Mouse (Mus musculus): Measurements from ENCODE around the gene Sgsm3.

The Sgsm3 gene

DNA sequence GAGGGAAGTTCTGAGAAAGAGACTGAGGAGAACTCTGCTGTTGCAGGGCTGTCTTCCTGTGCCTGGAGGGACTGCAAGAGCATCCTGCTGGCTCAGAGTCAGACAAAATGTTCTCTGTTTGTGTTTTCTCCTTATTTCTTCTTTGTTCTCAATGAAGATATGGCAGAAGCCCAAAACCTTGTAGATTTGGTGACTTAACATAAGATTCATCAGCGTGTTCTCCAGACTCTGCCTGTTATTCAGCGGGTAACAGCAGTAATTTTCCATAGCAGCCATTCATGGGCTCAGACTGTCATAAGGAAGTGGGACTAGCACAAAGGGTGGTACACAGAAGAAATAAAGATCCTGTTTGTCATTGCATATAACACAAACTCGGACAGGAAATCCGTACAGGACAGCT, 2.0 kb downstream of the Sgsm3 start:
- DNase-seq (ENCODE audit: extremely low read depth, low read depth): no peak

DNA sequence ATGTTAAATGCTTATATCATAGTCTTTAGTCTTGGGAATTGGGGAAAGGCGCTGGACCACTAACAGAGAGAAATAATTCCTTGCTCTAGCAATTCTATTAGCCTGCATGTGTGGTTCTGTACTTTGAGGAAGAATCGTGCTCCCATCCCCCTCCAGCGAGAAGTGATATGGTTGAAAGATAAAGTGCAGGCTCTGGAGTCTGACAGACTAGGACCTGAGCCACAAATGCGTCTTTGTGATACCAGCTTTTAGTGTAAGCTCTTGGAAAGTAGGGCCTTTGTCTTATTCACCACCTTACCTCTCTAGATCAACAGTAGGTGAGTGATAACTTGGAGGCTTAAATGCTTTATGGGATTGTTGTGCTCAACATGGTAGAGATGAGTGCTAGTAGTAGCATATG, 3.6 kb downstream of the Sgsm3 start:
- DNase-seq (ENCODE audit: extremely low read depth, low read depth): no peak

DNA sequence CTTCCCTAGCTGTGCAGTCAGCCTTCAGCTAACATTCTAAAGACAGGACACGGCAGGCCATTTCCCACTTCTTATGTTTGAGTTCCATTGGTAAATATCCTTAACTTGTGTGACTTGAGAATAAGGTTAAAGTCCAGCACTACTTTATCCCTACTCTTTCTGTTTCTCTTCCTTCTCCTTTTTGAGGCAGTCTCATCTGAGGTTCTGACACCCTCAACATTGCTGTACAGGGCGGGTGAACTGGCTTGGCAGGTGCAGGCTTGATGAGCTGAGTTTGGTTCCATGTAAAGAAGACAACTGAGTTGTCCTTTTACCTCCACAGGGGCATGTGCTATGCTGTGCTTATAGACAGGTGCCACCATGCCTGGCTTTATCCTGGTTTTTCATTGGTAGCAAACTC, 5.7 kb downstream of the Sgsm3 start:
- DNase-seq (ENCODE audit: extremely low read depth, low read depth): no peak

DNA sequence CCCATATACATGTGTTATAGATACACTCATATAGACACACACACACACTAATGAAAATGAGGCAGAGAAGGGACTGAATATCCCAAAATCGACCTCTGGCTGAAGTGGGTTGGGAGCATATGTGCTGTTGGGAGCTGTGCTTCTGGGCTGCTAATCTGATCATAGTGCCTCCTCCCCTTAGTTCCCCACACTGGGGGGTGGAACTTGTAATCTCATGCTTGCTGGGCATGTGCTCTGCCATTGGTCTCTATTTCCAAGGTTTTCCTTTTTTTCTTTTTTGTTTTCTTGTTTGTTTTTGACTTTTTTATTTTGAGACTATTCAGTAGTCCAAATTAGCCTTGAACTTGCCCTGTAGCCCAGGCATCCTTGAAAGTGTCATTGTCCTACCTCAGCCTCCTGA, 10.8 kb downstream of the Sgsm3 start:
- DNase-seq (ENCODE audit: extremely low read depth, low read depth): no peak

DNA sequence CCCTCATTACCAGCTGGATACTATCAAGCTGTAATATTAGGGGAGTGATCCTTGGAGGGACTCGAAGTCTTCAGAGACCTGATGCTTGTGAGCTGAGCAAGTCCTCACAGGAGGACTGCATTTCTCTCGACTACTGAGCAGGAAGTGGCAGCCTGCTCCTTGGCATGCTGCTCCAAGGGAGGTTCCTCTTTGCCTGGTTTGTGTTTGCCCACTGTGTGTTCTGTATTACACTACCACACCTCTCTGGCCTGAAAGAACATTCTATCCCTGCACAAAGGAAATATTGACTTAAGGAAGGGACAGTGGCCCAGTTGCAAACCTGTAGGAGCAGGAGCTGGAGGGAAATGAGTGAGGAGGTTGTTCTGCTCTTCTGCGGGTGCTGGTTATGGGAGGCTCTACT, 12.1 kb downstream of the Sgsm3 start:
- no peak for DNase-seq (ENCODE audit: extremely low read depth, low read depth)

DNA sequence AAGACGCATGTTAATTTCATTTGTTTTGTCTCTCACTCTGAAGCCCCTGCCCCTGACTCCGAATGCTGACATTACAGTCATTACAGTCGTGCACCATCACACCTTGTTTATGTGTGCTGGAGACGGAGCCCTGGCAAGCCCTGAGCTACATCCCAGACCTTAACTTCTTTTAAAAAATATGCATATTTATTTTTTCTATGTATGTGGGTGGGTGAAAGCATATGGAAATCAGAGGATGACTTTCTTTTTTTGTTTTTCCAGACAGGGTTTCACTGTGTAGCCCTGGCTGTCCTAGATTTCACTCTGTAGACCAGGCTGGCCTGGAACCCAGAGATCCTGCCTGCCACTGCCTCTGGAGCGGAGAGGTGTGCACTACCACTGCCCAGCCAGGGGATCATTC, 17.4 kb downstream of the Sgsm3 start:
- no peak for DNase-seq (ENCODE audit: extremely low read depth, low read depth)

DNA sequence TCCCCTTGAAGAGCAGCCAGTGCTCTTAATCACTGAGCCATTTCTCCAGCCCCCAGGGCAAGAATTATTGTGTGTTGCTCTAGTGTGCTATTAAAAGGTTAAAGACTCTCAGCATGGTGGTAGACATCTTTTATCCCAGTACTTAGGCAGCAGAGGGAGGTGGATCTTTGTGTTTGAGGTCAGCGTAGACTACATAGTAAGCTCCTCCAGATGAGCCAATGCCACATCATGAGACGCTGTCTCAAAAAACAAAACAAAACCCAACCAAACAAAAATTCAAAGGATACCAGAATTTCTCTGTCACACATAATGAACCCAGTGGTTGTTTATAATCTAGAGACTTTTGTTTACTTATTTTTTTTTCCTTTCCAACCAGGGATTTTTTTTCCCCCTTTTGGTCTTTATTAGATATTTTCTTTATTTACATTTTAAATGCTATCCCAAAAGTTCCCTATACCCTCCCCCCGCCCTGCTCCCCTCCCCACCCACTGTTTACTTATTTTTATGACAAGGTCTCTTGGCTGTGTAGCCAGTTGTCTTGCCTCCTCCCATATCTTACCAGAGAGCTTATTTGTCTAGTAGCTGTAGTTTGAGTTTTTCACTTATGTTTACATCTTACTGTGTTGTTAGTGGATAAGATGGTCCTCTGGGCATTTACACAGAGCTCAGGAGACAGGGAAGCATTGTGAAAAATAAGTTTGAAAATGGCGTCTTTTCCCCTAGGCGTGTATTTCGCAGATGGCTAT, 18.7 kb downstream of the Sgsm3 start:
- no peak for DNase-seq (ENCODE audit: extremely low read depth, low read depth)

DNA sequence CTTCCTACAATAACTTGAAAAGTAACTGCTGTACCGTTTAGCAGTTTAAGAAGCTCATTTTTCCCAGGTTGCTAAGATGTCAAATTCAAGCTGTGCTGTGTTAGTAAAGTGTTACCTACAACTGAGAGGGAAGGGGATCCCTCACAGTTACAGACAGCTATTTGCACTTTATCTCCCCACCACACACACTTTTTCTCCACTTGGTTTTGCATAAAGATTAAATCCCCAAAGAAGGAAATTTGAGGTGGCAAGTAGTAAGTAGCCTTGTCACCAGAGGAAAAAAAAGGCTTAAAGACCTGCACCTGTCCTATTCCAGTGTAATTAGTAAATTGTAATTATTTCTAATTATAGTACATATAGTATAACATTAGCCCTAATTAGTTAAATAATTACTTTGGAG, 19.5 kb downstream of the Sgsm3 start:
- no peak for DNase-seq (ENCODE audit: extremely low read depth, low read depth)

DNA sequence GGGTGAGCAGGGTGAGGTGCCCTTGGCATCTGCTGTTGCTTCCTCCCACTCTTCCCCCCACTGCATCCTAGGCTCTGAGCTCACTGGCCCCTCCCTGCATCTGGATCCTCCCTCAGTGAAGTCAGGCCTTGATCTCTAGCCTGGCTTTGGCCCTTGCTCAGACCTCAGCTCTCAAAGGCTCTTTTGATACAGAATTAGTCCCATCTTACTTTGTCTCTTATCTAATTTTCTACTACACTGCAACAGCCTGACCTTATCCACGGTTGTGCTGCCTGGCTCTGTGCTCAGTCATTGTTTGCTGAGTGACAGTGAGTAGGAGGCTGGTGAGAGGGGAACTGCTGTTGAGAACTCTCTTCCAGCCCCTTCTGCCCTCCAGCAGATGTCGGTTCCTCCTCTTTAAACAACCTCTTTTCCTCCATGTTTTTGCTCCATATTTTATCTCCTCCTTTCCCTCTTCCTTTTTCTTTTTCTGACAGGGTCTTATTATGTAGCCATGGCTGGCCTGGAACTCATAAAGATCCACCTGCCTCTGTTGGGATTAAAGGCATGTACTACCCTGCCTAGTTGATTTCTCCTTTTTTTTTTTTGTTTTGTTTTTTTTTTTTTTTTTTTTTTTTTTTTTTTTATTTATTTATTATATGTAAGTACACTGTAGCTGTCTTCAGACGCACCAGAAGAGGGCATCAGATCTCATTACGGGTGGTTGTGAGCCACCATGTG, 23.0 kb downstream of the Sgsm3 start:
- DNase-seq (ENCODE audit: extremely low read depth, low read depth): no peak

DNA sequence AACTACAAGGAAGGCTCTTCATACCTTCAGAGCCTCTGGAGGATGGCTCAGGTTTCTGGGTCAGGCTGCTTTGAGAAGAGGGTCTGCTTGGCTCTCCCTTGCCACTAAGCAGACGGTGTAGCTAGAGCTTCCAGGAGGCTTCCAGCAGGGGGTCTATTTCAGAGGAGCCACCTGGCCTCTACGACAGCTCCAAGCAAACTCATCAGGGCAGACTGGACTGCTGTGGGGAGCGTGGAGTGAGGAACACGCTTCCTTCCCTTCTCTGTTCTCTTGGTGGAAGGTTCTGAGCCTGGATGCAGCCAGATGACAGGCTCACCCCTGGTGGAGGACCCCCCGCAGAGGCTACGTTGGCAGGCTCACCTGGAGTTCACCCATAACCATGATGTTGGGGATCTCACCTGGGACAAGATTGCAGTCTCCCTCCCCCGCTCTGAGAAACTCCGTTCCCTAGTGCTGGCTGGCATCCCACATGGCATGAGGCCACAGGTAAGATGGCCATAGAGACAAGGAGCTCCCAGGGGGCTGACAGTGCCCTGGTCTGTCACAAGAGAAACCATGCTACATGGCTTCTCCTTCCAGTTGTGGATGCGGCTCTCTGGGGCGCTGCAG, 28.7 kb downstream of the Sgsm3 start:
- no peak for DNase-seq (ENCODE audit: extremely low read depth, low read depth)

DNA sequence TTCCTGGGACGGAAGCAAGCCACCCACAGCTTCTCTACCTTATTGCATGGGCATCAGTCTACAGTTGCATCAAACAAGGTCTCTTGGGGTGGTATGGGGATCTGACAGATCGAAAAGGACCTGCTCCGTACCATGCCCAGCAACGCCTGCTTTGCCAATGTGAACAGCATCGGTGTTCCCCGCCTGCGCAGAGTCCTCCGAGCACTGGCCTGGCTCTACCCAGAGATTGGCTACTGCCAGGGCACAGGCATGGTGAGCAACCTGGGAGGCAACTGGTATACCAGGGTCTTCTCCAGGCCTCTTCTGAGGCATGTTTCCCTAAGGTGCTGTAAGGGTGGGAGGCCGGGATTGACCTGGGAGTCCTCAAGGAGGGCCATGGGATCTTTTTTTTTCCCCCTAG, 29.8 kb downstream of the Sgsm3 start:
- DNase-seq (ENCODE audit: extremely low read depth, low read depth): no peak

DNA sequence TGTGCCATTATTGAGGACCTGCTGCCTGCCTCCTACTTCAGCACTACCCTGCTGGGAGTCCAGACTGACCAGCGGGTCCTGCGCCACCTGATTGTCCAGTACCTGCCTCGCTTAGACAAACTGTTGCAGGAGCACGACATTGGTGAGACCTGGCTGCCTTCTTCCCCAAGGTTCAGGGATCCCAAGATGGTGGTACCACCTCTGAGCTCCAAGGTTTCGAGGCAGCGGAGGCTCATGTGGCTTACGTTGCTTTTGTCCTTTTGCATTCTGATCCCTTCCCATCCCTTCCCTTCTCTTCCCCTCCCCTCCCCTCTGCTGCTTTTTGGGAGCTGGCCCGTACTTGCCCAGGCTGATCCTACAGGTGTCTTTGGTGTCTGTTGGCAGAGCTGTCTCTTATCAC, 30.3 kb downstream of the Sgsm3 start:
- no peak for DNase-seq (ENCODE audit: extremely low read depth, low read depth)

DNA sequence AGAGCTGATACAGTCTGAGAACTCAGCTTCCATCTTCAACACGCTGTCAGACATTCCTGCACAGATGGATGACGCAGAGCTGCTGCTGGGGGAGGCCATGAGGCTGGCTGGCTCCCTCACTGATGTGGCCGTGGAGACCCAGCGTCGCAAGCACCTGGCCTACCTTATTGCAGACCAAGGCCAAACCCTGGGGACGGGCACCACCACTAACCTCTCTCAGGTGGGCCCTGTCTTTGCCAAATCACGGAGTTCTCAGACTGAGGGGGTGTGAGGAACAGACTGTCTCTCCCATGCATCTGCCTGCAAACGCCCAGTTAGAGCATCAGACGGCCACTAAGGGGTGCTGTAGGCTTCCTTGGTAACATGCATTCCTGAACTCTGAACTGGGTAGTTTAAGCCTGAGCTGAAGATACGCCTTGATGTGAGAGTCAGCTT, 31.1 kb downstream of the Sgsm3 start:
- no peak for DNase-seq (ENCODE audit: extremely low read depth, low read depth)

DNA sequence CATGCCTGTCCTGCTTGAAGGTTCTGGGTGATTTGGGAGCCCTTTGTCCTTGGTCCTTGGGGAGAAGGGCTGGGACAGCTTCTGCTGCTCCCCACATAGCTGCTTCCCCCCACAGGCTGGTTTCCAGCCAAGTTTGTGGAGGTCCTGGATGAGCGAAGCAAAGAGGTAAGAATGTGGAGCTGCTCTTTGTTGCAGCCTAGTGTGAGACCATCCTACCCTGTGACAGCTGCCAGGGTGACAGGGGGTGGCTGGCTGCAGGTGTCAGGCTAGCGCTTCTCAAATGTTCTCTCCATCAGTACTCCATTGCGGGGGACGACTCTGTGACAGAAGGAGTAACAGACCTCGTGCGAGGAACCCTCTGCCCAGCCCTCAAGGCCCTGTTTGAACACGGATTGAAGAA, 32.5 kb downstream of the Sgsm3 start:
- no peak for DNase-seq (ENCODE audit: extremely low read depth, low read depth)

DNA sequence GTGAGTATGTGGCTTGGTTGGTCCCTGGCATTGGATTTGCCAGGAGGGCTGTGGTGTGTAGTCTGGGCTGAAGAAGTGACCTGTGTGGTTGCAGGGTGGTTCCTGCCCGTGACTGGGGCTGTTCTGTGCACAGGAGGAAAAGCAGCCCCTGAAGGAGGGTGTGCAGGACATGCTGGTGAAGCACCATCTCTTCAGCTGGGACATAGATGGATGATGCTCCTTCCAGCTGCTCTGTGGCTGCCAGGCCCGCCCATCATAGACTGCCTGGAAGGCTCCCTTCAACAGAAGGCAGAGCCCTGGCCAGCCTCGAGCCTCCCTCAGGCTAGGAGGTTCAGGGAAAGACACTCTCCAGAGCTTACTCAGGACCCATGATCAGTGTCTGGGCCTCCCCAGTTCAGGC, 34.0 kb downstream of the Sgsm3 start:
- no peak for DNase-seq (ENCODE audit: extremely low read depth, low read depth)

DNA sequence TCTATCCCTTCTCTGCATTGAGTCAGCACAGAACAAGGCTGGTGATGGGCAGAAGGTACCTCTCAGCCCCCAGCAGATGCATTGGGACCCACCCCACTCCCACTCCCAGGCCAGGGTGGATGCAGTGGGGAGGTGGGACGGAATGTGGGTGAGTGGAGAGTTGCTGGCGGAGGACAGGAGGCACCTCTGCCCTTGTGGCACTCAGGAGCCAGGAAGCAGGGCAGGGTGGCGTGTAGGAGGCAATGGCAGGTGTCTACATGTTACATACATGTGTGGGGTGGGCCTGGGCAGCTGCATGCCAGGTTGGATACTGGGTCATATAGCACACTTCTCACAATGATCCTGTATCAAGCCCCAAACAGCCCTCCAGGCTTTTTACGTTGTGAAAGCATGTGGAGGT, 34.8 kb downstream of the Sgsm3 start:
- DNase-seq (ENCODE audit: extremely low read depth, low read depth): no peak

DNA sequence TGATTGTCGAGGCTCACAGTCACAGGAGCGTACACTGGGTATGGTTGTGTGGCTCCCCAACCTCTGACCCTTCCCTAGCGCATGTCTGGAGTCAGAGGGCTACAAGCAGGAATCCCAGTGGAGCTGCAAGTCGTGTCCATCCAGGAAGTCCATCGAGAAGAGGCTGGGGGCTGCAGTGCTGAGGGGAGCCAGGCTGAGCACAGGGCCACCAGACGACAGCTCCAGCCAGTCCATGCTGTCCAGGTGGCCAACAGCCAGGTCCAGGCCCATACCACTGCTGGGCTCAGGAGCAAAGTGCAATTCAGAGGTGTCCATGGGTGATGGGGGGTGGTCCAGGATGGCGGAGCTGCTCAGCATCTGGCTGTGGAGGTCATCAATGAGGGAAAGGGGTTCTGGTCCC, 35.6 kb downstream of the Sgsm3 start:
- no peak for DNase-seq (ENCODE audit: extremely low read depth, low read depth)

DNA sequence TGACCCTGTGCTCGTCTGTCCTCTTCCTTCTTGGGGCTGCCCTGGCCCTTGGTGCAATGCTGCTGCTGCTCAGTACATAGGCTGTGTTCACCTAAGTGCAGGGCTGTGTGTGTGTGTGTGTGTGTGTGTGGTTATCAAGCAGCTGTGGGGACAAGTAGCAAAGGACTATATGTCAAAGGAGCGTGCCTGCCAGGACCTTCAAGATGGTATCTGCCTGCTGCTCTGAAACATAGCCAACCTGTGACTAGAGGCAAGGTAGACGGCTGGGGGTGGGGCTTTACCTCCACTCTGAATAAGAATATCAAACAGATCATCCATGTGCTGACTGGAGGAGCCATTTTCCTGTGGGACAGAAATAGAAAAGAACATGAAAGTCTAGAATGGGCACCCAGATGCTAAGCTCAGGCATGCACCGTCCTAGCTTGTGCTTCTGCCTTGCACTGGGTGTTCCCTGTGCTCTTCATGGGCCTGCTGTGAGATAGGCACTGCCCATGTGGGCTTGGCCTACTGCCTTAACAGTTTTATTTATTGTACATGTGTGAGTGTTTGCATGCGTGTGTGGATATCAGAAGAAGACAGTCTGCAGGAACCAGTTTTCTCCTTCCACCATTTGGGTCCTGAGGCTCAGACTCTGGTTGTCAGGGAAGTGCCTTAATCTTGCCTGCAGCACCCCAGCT, 37.6 kb downstream of the Sgsm3 start:
- no peak for DNase-seq (ENCODE audit: extremely low read depth, low read depth)

DNA sequence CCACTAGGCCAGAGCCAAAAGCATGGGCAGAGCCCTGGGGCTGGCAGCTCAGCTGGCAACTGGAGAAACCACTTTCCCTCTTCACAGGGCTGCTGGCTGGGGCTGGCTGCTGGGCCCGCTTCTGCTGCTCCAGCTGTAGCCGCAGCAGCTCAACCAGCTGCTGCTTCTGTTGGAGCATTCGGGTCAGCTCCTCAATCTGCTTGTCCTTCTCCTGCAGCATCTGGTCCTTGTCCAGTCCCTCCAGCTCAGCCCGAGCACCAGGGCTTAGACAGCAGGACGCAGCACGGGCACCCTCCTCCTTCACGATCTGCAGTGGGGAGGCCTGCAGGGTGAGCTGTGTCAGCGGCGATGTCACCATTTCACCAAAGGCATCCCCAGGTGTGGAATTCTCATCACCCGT, 38.9 kb downstream of the Sgsm3 start:
- DNase-seq (ENCODE audit: extremely low read depth, low read depth): no peak

DNA sequence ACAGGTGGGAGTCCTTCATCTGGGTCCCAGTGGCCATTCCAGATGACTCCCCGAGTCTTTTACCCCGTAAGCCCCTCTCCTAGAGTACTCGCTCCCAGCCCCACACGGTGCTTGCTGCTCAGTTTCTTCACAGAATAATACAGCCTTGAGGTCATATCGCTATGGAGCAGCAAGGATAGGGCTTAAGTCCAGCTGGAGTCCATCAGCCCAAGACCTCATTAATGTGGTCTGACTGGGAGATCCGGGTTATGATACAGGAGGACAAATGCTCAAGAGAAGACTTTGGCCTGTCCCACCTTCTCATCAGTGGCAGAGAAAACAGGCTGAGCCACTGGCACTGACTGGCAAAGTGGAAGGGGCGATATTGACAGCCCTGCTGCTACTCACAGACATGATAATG, 39.7 kb downstream of the Sgsm3 start:
- DNase-seq (ENCODE audit: extremely low read depth, low read depth): no peak

DNA sequence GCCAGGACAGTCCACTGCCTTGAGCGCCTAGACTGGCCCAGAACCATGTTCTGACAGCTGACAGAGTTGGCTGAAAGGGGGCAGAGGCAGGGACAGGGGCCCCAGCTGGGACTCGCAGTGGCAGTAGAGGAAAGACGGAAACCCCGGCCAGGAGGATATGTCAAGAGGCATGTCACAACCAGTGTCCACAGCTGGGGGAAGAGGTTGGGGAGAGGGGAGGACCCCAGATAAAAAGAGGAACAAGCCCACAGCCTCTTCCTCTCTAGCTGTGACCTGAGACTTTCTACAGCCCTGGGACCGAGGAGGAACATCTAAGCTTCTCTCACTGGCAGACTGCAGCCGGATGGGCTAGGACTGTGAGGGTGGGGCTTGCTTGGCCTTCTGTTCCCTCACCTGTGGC, 43.8 kb downstream of the Sgsm3 start:
- DNase-seq (ENCODE audit: extremely low read depth, low read depth): peak; percentile 37

DNA sequence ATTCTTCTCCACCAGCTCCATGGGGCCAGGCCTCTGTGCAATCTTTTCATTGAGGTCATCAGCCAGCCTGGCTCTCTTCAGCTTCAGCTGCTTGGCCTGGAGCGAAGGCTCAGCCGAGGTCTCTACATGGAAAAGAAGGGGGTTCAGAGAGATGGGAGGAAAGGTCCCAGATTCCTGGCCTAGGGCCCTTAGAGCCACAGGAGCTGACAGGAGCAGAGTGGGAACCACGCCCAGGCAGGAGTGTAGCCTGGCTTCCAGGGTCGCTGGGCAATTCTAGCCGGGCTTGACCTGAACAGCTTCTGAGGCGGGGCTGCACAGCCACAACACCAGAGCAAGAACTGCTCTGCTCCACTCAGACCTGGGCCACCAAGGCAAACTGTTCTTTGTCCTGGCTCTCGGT, 44.9 kb downstream of the Sgsm3 start:
- DNase-seq (ENCODE audit: extremely low read depth, low read depth): no peak

Data from MEL-GATA-1-ER (cell line).